Mouse (Mus musculus) heart, adult 11 months (tissue): Measurements from ENCODE around the gene Kifc3.
A peak's percentile ranks its signal among the peaks of the same experiment; 100 is the strongest.

Experiments
- DNase-seq: peaks from one replicate; pipeline ENCODE4 v3.0.0; 2022

Kifc3 gene

GRCm38 (mm10) chr8:95130966-95131537 is 71.6 kb downstream of the Kifc3 start:
- peak; percentile 98 for DNase-seq

GRCm38 (mm10) chr8:95128750-95129260 is 73.8 kb downstream of the Kifc3 start:
- no peak for DNase-seq

GRCm38 (mm10) chr8:95127658-95128057 is 75.0 kb downstream of the Kifc3 start:
- DNase-seq, result peak; percentile 97

GRCm38 (mm10) chr8:95126497-95126896 is 76.1 kb downstream of the Kifc3 start:
- no peak for DNase-seq

GRCm38 (mm10) chr8:95123455-95123854 is 79.2 kb downstream of the Kifc3 start:
- DNase-seq, result no peak

GRCm38 (mm10) chr8:95113750-95114149 is 88.9 kb downstream of the Kifc3 start:
- DNase-seq, result no peak

GRCm38 (mm10) chr8:95113108-95113507 is 89.5 kb downstream of the Kifc3 start:
- DNase-seq, result no peak

GRCm38 (mm10) chr8:95112594-95112993 is 90.0 kb downstream of the Kifc3 start:
- DNase-seq, result no peak

GRCm38 (mm10) chr8:95107306-95107705 is 95.3 kb downstream of the Kifc3 start:
- DNase-seq, result no peak

- DNase-seq, result no peak
Measured at GRCm38 (mm10) chr8:95101972-95102371, 100.6 kb downstream of the Kifc3 start.

GRCm38 (mm10) chr8:95099009-95099408 is 103.6 kb downstream of the Kifc3 start:
- DNase-seq, result peak; percentile 95

- no peak for DNase-seq
Measured at GRCm38 (mm10) chr8:95093574-95093973, 109.0 kb downstream of the Kifc3 start.

- DNase-seq, result no peak
Measured at GRCm38 (mm10) chr8:95085432-95086141, 117.0 kb downstream of the Kifc3 start.

- DNase-seq, result no peak
Measured at GRCm38 (mm10) chr8:95084744-95085431, 117.7 kb downstream of the Kifc3 start.

- no peak for DNase-seq
Measured at GRCm38 (mm10) chr8:95084261-95084660, 118.4 kb downstream of the Kifc3 start.

- DNase-seq, result no peak
Measured at GRCm38 (mm10) chr8:95081650-95082049, 121.0 kb downstream of the Kifc3 start.

GRCm38 (mm10) chr8:95080381-95081341 is 122.0 kb downstream of the Kifc3 start, which contains the start of gene Katnb1:
TSS of gene Katnb1 (plus strand) at chr8:95081186.
- peak; percentile 100 for DNase-seq

GRCm38 (mm10) chr8:95079305-95079704 is 123.3 kb downstream of the Kifc3 start:
- no peak for DNase-seq

GRCm38 (mm10) chr8:95078055-95078454 is 124.6 kb downstream of the Kifc3 start:
- DNase-seq, result no peak

- DNase-seq, result no peak
Measured at GRCm38 (mm10) chr8:95076151-95076550, 126.5 kb downstream of the Kifc3 start.

- DNase-seq, result no peak
Measured at GRCm38 (mm10) chr8:95075504-95075903, 127.1 kb downstream of the Kifc3 start.

GRCm38 (mm10) chr8:95067582-95067981 is 135.0 kb downstream of the Kifc3 start:
- no peak for DNase-seq

GRCm38 (mm10) chr8:95064531-95064930 is 138.1 kb downstream of the Kifc3 start:
- no peak for DNase-seq
